Mouse (Mus musculus) CH12.LX (cell line): ENCODE data around the gene Cask. TPM values are rescaled to one million over a fixed set of nuclear protein-coding genes. Genes with fewer than 3 reads are reported as not detected.

Experiments used
- DNase-seq: peaks from one replicate; pipeline ENCODE4 v3.0.0-alpha.2; 2013; ENCODE audit errors: extremely low read depth
- H3K27ac ChIP-seq: 2 replicates; pipeline ENCODE4 v1.5.1; 2012; ENCODE audit warnings: low read depth, mild to moderate bottlenecking, control low read depth, moderate library complexity; ENCODE audit not compliant: insufficient read depth
- H3K27me3 ChIP-seq: replicated peaks from 2 replicates; pipeline ENCODE3; 2012; ENCODE audit warnings: inconsistent platforms
- H3K36me3 ChIP-seq, 2 experiments: replicated peaks in 1 of 2; 2 replicates each; pipeline versions ENCODE3 to v1.6.1; 2012; ENCODE audit warnings: inconsistent platforms in 1 of 2, low read length in 1 of 2, mild to moderate bottlenecking in 1 of 2, mixed read lengths in 1 of 2, moderate library complexity in 1 of 2; ENCODE audit not compliant: control insufficient read depth in 1 of 2, insufficient read depth in 1 of 2
- H3K4me1 ChIP-seq, 2 experiments: 2 replicates each; pipeline ENCODE4 v1.6.1; 2012; ENCODE audit warnings: inconsistent platforms in 1 of 2, moderate library complexity in 1 of 2; ENCODE audit not compliant: insufficient read depth in 2 of 2, control insufficient read depth in 1 of 2
- H3K4me2 ChIP-seq: 2 replicates; pipeline ENCODE4 v1.6.1; 2012; ENCODE audit warnings: low read depth, mild to moderate bottlenecking, control low read depth; ENCODE audit not compliant: poor library complexity, insufficient read depth, severe bottlenecking
- H3K4me3 ChIP-seq, 3 experiments: fragments of 150-350 bp in 1 of 3; sonication (generic) in 1 of 3; replicated peaks in 1 of 3; 2 replicates each; pipeline versions ENCODE3 to v1.5.1; 2011 to 2012; ENCODE audit warnings: low read depth in 2 of 3, low read length in 2 of 3, mild to moderate bottlenecking in 2 of 3, moderate library complexity in 2 of 3, control low read depth in 1 of 3, improper control_type of control experiment in 1 of 3, inconsistent platforms in 1 of 3, mixed read lengths in 1 of 3; ENCODE audit not compliant: poor library complexity in 1 of 3
- H3K79me2 ChIP-seq: replicated peaks from 2 replicates; pipeline ENCODE4 v1.6.1; 2012; ENCODE audit warnings: mild to moderate bottlenecking, moderate library complexity; ENCODE audit not compliant: control insufficient read depth, poor library complexity, insufficient read depth, severe bottlenecking; ENCODE audit errors: extremely low read depth
- H3K9ac ChIP-seq: 2 replicates; pipeline ENCODE4 v1.6.1; 2012; ENCODE audit warnings: low read depth, mild to moderate bottlenecking, control low read depth, moderate library complexity; ENCODE audit not compliant: insufficient read depth
- H3K9me3 ChIP-seq: replicated peaks from 2 replicates; pipeline ENCODE3; 2012; ENCODE audit warnings: low read length, inconsistent platforms, mixed read lengths
- CHD1 ChIP-seq: IDR thresholded peaks from 2 replicates; pipeline ENCODE4 v1.6.1; 2012; ENCODE audit warnings: low read depth, low read length, improper control_type of control experiment, inconsistent platforms
- ELF1 ChIP-seq: IDR thresholded peaks from 2 replicates; pipeline ENCODE4 v1.6.1; 2014; ENCODE audit warnings: low read depth, mild to moderate bottlenecking, inconsistent platforms, low read length, improper control_type of control experiment
- EP300 ChIP-seq: IDR thresholded peaks from 2 replicates; pipeline ENCODE4 v1.6.1; 2011; ENCODE audit warnings: low read length, improper control_type of control experiment
- ETS1 ChIP-seq: conservative IDR thresholded peaks from 2 replicates; pipeline ENCODE4 v1.6.1; 2012; ENCODE audit warnings: low read depth, mild to moderate bottlenecking, inconsistent platforms, low read length, improper control_type of control experiment, moderate library complexity
- IRF4 ChIP-seq: IDR thresholded peaks from 2 replicates; pipeline ENCODE4 v1.6.1; 2014; ENCODE audit warnings: low read depth, mild to moderate bottlenecking, inconsistent platforms, low read length, improper control_type of control experiment
- JUN ChIP-seq: IDR thresholded peaks from 2 replicates; pipeline ENCODE4 v1.6.1; 2011; ENCODE audit warnings: low read depth, mild to moderate bottlenecking, low read length, improper control_type of control experiment, moderate library complexity; ENCODE audit not compliant: insufficient read depth
- JUND ChIP-seq: conservative IDR thresholded peaks from 2 replicates; pipeline ENCODE4 v1.6.1; 2011; ENCODE audit warnings: low read depth, low read length, improper control_type of control experiment
- MAX ChIP-seq: IDR thresholded peaks from 2 replicates; pipeline ENCODE4 v1.6.1; 2011; ENCODE audit warnings: low read length, improper control_type of control experiment
- MAZ ChIP-seq: IDR thresholded peaks from 2 replicates; pipeline ENCODE4 v1.6.1; 2012; ENCODE audit warnings: low read depth, mild to moderate bottlenecking, inconsistent platforms, low read length, improper control_type of control experiment, moderate library complexity
- MEF2A ChIP-seq: IDR thresholded peaks from 2 replicates; pipeline ENCODE4 v1.6.1; 2014; ENCODE audit warnings: low read depth, mild to moderate bottlenecking, inconsistent platforms, low read length, improper control_type of control experiment, borderline replicate concordance
- MYC ChIP-seq: IDR thresholded peaks from 2 replicates; pipeline ENCODE4 v1.6.1; 2011; ENCODE audit warnings: low read depth, mild to moderate bottlenecking, improper control_type of control experiment, low read length
- NELFE ChIP-seq: IDR thresholded peaks from 2 replicates; pipeline ENCODE4 v1.6.1; 2011; ENCODE audit warnings: low read depth, low read length, improper control_type of control experiment
- NRF1 ChIP-seq: IDR thresholded peaks from 2 replicates; pipeline ENCODE4 v1.6.1; 2014; ENCODE audit warnings: low read depth, mild to moderate bottlenecking, inconsistent platforms, low read length, improper control_type of control experiment, moderate library complexity
- POLR2A ChIP-seq: IDR thresholded peaks from 2 replicates; pipeline ENCODE4 v1.6.1; 2011; ENCODE audit warnings: low read depth, mild to moderate bottlenecking, improper control_type of control experiment, low read length
- RCOR1 ChIP-seq: conservative IDR thresholded peaks from 2 replicates; pipeline ENCODE4 v1.6.1; 2012; ENCODE audit warnings: low read depth, mild to moderate bottlenecking, inconsistent platforms, low read length, improper control_type of control experiment
- SIN3A ChIP-seq: IDR thresholded peaks from 2 replicates; pipeline ENCODE4 v1.6.1; 2012; ENCODE audit warnings: low read length, improper control_type of control experiment, inconsistent platforms
- SMC3 ChIP-seq: IDR thresholded peaks from 2 replicates; pipeline ENCODE4 v1.6.1; 2011; ENCODE audit warnings: low read depth, low read length, improper control_type of control experiment
- TCF12 ChIP-seq: IDR thresholded peaks from 2 replicates; pipeline ENCODE4 v1.6.1; 2014; ENCODE audit warnings: low read depth, mild to moderate bottlenecking, inconsistent platforms, low read length, improper control_type of control experiment
- UBTF ChIP-seq: IDR thresholded peaks from 2 replicates; pipeline ENCODE4 v1.6.1; 2012; ENCODE audit warnings: low read depth, mild to moderate bottlenecking, inconsistent platforms, low read length, improper control_type of control experiment, moderate library complexity
- ZC3H11A ChIP-seq: IDR thresholded peaks from 2 replicates; pipeline ENCODE4 v1.6.1; 2012; ENCODE audit warnings: low read depth, mild to moderate bottlenecking, inconsistent platforms, low read length, improper control_type of control experiment
- ZKSCAN1 ChIP-seq: IDR thresholded peaks from 2 replicates; pipeline ENCODE4 v1.6.1; 2012; ENCODE audit warnings: low read depth, inconsistent platforms, low read length, improper control_type of control experiment, borderline replicate concordance
- ZNF384 ChIP-seq: IDR thresholded peaks from 2 replicates; pipeline ENCODE4 v1.6.1; 2012; ENCODE audit warnings: low read depth, low read length, improper control_type of control experiment, inconsistent platforms
- dilution Hi-C: fragments of 300-500 bp; cut with MboI; formaldehyde crosslinking; loops from 2 replicates; pipeline ENCODE4 v1.14.3; 2020; ENCODE audit warnings: low sequenced_read_pairs; ENCODE audit not compliant: extremely low pct_unique_long_range_greater_than_20kb, extremely low pct_ligation_motif_present
- in situ Hi-C: fragments of 300-500 bp; cut with MboI; formaldehyde crosslinking; loops from 3 replicates; pipeline ENCODE4 v1.14.3; 2019; ENCODE audit warnings: low sequenced_read_pairs, low pct_ligation_motif_present, low pct_unique_long_range_greater_than_20kb, mixed read lengths
- polyA plus RNA-seq: library from polyadenylated mRNA; unstranded; fragments of >175 nt; gene quantifications from 2 replicates; pipeline ENCODE4 v1.2.1, GENCODE M21; 2012; ENCODE audit warnings: low read depth; ENCODE audit not compliant: insufficient read length
- total RNA-seq, 2 experiments: library from RNA; depleted of rRNA; stranded (reverse); fragments of 300-350 nt in 1 of 2; fragments of >200 nt in 1 of 2; gene quantifications; 2 replicates each; pipeline ENCODE4 v1.2.3; 2012 to 2014

Cask gene
- total and polyA plus RNA-seq, 3 experiments: 0.40 to 5.0 (median 0.49) TPM

DNA sequence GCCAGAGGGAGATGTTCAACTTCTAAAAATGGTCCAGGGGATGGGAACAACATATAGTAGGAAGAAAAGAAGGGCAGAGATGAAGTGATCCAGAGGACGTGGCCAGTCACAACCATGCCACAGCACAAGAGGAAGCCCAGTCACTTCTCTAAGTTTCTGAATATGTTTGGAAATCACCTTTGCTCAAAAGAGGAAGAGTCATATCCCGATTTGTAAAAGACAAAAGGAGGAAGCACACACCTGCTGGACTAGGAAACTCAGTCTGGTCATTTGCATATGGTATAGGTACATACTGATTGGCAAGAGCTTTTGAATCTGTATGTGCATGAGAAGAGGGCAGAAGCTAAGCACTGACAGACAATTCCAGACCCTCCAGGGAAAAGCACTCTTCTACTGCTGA is 251.8 kb downstream of the Cask start (continued):
- peak; percentile 84 for TF ChIP-seq JUND
- TF ChIP-seq IRF4: peak; percentile 92
- TF ChIP-seq SMC3: no peak; the same call in 1 of the 2 replicates
- TF ChIP-seq ETS1: peak; percentile 71
- TF ChIP-seq MYC: peak; percentile 34; the same call in 1 of the 2 replicates
- peak; percentile 22; the same call in 1 of the 2 replicates for TF ChIP-seq POLR2A
- TF ChIP-seq TCF12: peak; percentile 89
- peak; percentile 75 for TF ChIP-seq JUN
- TF ChIP-seq CHD1: no peak
- 0 out of 2 replicates have a peak, but pooled peaks have one; percentile 65 for TF ChIP-seq RCOR1
- no peak for TF ChIP-seq NELFE
- no peak for TF ChIP-seq ZKSCAN1
- TF ChIP-seq, all 38 proteins: peak for 16

GRCm38 (mm10) chrX:13577647-13578046 is 273.5 kb downstream of the Cask start:
- Histone ChIP-seq H3K4me1 (peaks cover 3 to 14% of the 10 kb centered on the region in 2 experiments; a peak in 2 of 4 replicates), H3K27ac (no peak overlapping the region), H3K9ac (peak overlapping the region; percentile 44; the same call in 1 of the 2 replicates), H3K27me3 (no peaks in the 10 kb centered on the region), H3K4me2 (no peak overlapping the region), H3K9me3 (no peaks in the 10 kb centered on the region), H3K36me3 (no peaks in the 10 kb centered on the region), H3K4me3 (no peak overlapping the region), H3K79me2 (no peaks in the 10 kb centered on the region)
- in situ Hi-C loops: no loop called here
- no peak for DNase-seq
- dilution Hi-C loops: no loop called here
- TF ChIP-seq NRF1 (no peak), ZNF384 (no peak; the same call in 1 of the 2 replicates), ELF1 (0 out of 2 replicates have a peak, but pooled peaks have one; percentile 17), UBTF (no peak), MAZ (no peak), IRF4 (no peak), ZC3H11A (no peak), SIN3A (no peak), MAX (no peak), EP300 (peak; percentile 70), MEF2A (no peak)
